Mouse (Mus musculus): ENCODE data around the gene Neurl3. TPM values are rescaled to one million over a fixed set of nuclear protein-coding genes. Genes with fewer than 3 reads are reported as not detected.

Gene Neurl3
- total and polyA plus RNA-seq, 2 experiments from 2014 or later = 0.66 to 2.3 TPM

DNA sequence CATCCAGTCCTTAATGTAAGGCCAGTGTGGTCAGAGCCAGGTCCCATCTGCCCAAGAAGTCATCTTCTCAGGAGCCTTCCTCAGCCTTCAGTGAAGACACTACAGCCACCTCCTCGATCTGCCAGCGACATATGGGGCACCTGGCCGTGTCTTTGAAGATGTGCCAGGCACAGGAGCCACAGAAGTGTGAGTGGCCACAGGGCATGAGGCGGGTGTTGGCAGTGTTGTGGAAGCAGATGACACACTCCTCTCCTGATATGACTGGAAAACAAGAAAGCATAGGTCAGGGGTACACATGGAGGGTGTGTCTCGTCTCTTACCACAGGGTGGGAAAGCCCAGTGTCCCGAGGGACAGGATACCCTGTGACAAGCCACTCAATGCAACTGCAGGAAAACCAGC is 8.2 kb downstream of the Neurl3 start:
- DNase-seq (ENCODE audit: low spot score) = no peak
- WGBS = 83% methylated on average over 6 of the region's 6 CpGs

DNA sequence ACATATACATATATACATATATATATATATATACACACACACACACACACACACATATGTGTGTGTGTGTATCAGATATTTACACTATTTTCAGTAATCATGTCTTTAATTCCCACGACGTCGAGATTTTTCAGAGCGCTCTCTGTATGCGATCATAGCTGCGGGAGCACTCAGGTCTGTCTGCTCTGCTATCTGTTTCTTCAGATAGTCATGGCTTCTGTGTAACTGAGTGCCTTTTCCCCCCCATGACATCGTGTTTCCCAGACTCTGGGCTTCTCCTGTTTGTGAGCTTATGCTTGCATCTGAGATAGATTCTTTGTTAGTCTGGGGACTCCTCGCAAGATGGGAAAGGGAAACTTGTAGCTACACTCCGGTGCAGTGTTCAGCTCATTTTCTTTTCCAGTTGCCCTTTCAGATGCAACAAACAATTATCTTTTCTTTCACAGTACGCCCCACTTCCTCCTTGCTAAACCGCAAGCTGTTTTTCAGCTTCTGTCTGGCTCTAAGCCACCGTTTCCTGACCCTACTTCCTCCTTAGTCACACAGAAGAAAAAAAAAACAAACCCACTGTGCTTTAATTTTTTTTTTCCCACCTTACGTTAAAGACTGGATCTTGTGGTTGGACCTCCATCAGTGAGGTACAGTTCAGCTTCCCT is 10.5 kb downstream of the Neurl3 start:
- no peak overlapping the region for H3K4me2 ChIP-seq (ENCODE audit: low read depth, low read length, poor library complexity, severe bottlenecking)
- no peaks in the 10 kb centered on the region for H3K9me3 ChIP-seq (ENCODE audit: low read length)
- ATAC-seq (ENCODE audit: low FRiP score) (no peak), DNase-seq (ENCODE audit: low spot score) (no peak)
- no peak overlapping the region for H3K9ac ChIP-seq (replicated peaks; ENCODE audit: low read length, poor library complexity, severe bottlenecking)
- H3K27ac ChIP-seq (ENCODE audit: low read depth, low read length) = no peak overlapping the region
- TF ChIP-seq CTCF (IDR thresholded peaks at IDR 0.05) = no peak
- no peaks in the 10 kb centered on the region for H3K4me1 ChIP-seq (ENCODE audit: insufficient read depth, low read length)
- WGBS = 74% methylated on average over 13 of the region's 13 CpGs
- H3K4me3 ChIP-seq (ENCODE audit: low read depth, low read length) = no peak overlapping the region
- no peaks in the 10 kb centered on the region for H3K27me3 ChIP-seq (ENCODE audit: insufficient read depth, low read length)
- H3K36me3 ChIP-seq (ENCODE audit: insufficient read depth, low read length) = no peaks in the 10 kb centered on the region

More for the DNA sequence above, 8.2 kb downstream of the Neurl3 start:
- ATAC-seq (ENCODE audit: low FRiP score) = no peak
- Histone ChIP-seq H3K4me2 (ENCODE audit: low read depth, low read length, poor library complexity, severe bottlenecking) (no peak overlapping the region), H3K36me3 (ENCODE audit: insufficient read depth, low read length) (no peaks in the 10 kb centered on the region), H3K4me1 (ENCODE audit: insufficient read depth, low read length) (no peaks in the 10 kb centered on the region), H3K9ac (replicated peaks; ENCODE audit: low read length, poor library complexity, severe bottlenecking) (no peak overlapping the region), H3K27me3 (ENCODE audit: insufficient read depth, low read length) (no peaks in the 10 kb centered on the region), H3K27ac (ENCODE audit: low read depth, low read length) (no peak overlapping the region), H3K9me3 (ENCODE audit: low read length) (no peaks in the 10 kb centered on the region), H3K4me3 (ENCODE audit: low read depth, low read length) (no peak overlapping the region)
- TF ChIP-seq CTCF (IDR thresholded peaks at IDR 0.05) = no peak

DNA sequence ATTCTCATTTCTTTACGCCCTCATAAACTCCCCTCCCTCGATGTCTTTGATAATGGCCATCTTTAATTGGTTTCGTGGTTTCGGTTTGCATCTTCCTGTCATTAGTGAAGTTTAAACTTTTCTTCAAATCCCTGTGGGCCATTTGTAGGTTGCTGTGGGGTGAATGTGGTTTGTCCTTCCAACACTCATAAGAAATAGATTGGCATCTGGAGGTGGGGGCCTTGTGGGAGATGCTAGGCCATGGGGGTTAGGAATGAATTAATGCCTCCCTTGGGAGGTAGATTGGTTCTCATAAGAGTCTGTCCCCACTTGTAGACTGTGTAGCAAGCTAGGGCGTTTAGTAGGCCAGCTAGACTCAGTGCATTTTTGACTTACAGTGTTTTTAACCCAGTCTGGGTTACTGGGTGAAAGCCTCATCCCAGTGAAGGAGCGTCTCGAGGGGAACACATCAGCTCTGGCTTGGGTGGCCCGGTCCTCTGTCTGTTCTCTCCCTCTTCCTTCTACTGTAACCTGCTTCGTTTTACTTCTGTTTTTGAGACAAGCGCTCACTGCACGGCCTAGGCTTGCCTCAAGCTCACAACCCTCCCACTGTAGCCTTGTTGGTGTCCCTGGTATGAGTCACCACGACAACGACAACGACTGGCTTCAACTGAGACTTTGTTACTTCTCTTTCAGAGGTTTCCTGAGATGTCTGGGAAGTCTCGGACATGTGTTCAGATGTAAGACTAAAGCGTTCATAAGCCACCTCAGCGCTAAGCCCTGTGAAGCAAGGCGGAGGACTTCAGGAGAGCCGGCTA is 12.6 kb downstream of the Neurl3 start:
- no peaks in the 10 kb centered on the region for H3K27me3 ChIP-seq (ENCODE audit: insufficient read depth, low read length)
- no peaks in the 10 kb centered on the region for H3K36me3 ChIP-seq (ENCODE audit: insufficient read depth, low read length)
- ATAC-seq (ENCODE audit: low FRiP score) (no peak), DNase-seq (ENCODE audit: low spot score) (no peak)
- H3K9ac ChIP-seq (replicated peaks; ENCODE audit: low read length, poor library complexity, severe bottlenecking) = no peak overlapping the region
- 82% methylated on average over 19 of the region's 19 CpGs for WGBS
- no peak for TF ChIP-seq CTCF (IDR thresholded peaks at IDR 0.05)
- H3K4me1 ChIP-seq (ENCODE audit: insufficient read depth, low read length) = no peaks in the 10 kb centered on the region
- H3K9me3 ChIP-seq (ENCODE audit: low read length) = no peaks in the 10 kb centered on the region
- no peak overlapping the region for H3K4me2 ChIP-seq (ENCODE audit: low read depth, low read length, poor library complexity, severe bottlenecking)
- no peak overlapping the region for H3K27ac ChIP-seq (ENCODE audit: low read depth, low read length)
- no peak overlapping the region for H3K4me3 ChIP-seq (ENCODE audit: low read depth, low read length)

- no peak for ATAC-seq (ENCODE audit: low FRiP score)
- no peaks in the 10 kb centered on the region for H3K36me3 ChIP-seq (ENCODE audit: insufficient read depth, low read length)
- WGBS = 96% methylated on average over 1 of the region's 1 CpGs
Observed at GRCm38 (mm10) chr1:36260418-36260817, 14.1 kb downstream of the Neurl3 start.

DNA sequence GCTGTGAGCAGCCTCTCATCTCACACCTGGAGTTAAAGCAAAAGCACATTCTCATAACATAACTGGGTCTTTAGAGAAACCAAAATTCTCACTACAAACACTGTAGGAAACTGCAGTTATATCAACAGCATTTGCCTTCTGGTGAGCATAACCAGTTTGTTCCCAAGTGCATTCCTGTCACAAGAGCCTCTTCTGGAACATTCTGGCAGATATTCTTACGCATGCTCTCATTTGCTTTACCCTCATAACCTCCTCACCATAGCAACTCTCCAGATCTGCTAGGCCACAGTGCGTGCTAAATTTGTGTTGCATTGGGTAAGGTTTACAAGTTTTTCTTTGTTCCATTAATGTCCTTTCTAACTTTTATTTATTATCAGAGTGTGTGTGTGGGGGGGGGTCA is 15.2 kb downstream of the Neurl3 start:
- H3K4me3 ChIP-seq (ENCODE audit: low read depth, low read length) = no peak overlapping the region
- H3K4me1 ChIP-seq (ENCODE audit: insufficient read depth, low read length) = 0 out of 2 replicates have a peak, but pooled peaks cover 2% of the 10 kb centered on the region
- DNase-seq (ENCODE audit: low spot score) (no peak), ATAC-seq (ENCODE audit: low FRiP score) (no peak)
- WGBS = 92% methylated on average over 2 of the region's 2 CpGs
- no peaks in the 10 kb centered on the region for H3K27me3 ChIP-seq (ENCODE audit: insufficient read depth, low read length)
- no peak overlapping the region for H3K27ac ChIP-seq (ENCODE audit: low read depth, low read length)
- H3K36me3 ChIP-seq (ENCODE audit: insufficient read depth, low read length) = no peaks in the 10 kb centered on the region
- TF ChIP-seq CTCF (IDR thresholded peaks at IDR 0.05) = no peak
- H3K4me2 ChIP-seq (ENCODE audit: low read depth, low read length, poor library complexity, severe bottlenecking) = no peak overlapping the region
- H3K9ac ChIP-seq (replicated peaks; ENCODE audit: low read length, poor library complexity, severe bottlenecking) = no peak overlapping the region
- H3K9me3 ChIP-seq (ENCODE audit: low read length) = no peaks in the 10 kb centered on the region

More at GRCm38 (mm10) chr1:36260418-36260817, 14.1 kb downstream of the Neurl3 start:
- Histone ChIP-seq H3K4me1 (ENCODE audit: insufficient read depth, low read length) (no peaks in the 10 kb centered on the region), H3K27ac (ENCODE audit: low read depth, low read length) (no peak overlapping the region), H3K9me3 (ENCODE audit: low read length) (no peaks in the 10 kb centered on the region), H3K9ac (replicated peaks; ENCODE audit: low read length, poor library complexity, severe bottlenecking) (no peak overlapping the region), H3K4me3 (ENCODE audit: low read depth, low read length) (no peak overlapping the region), H3K27me3 (ENCODE audit: insufficient read depth, low read length) (no peaks in the 10 kb centered on the region), H3K4me2 (ENCODE audit: low read depth, low read length, poor library complexity, severe bottlenecking) (no peak overlapping the region)
- TF ChIP-seq CTCF (IDR thresholded peaks at IDR 0.05) = no peak
- DNase-seq (ENCODE audit: low spot score) = no peak

DNA sequence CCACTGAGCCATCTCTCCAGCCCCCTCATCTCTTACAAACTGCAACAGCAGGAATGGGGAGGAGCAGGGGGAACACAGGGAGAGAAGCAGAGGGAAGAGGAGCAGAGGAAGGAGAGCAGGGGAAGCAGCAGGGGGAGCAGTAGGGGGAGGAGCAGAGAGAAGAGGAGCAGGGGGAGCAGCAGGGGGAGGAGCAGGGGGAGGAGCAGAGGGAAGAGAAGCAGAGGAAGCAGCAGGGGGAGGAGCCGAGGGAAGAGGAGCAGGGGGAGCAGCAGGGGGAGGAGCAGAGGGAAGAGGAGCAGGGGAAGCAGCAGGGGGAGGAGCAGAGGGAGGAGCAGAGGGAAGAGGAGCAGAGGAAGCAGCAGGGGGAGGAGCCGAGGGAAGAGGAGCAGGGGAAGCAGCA is 15.8 kb downstream of the Neurl3 start:
- DNase-seq (ENCODE audit: low spot score) (no peak), ATAC-seq (ENCODE audit: low FRiP score) (no peak)
- Histone ChIP-seq H3K36me3 (ENCODE audit: insufficient read depth, low read length) (no peaks in the 10 kb centered on the region), H3K4me1 (ENCODE audit: insufficient read depth, low read length) (0 out of 2 replicates have a peak, but pooled peaks cover 2% of the 10 kb centered on the region), H3K9ac (replicated peaks; ENCODE audit: low read length, poor library complexity, severe bottlenecking) (no peak overlapping the region), H3K27ac (ENCODE audit: low read depth, low read length) (no peak overlapping the region), H3K4me3 (ENCODE audit: low read depth, low read length) (no peak overlapping the region), H3K4me2 (ENCODE audit: low read depth, low read length, poor library complexity, severe bottlenecking) (no peak overlapping the region), H3K27me3 (ENCODE audit: insufficient read depth, low read length) (0 out of 2 replicates have a peak, but pooled peaks cover under 1% of the 10 kb centered on the region), H3K9me3 (ENCODE audit: low read length) (no peaks in the 10 kb centered on the region)
- WGBS = 67% methylated on average over 1 of the region's 2 CpGs
- TF ChIP-seq CTCF (IDR thresholded peaks at IDR 0.05) = no peak

All from midbrain, postnatal 0 days (tissue).